Mouse (Mus musculus) lung, postnatal 0 days (tissue): ENCODE measurements around the gene Tmigd3. TPM values are rescaled to one million over a fixed set of nuclear protein-coding genes. Genes with fewer than 3 reads are reported as not detected.

Source experiments
- ATAC-seq: fragments of 200-750 bp; cut with Nextera tagmentation; 2 replicates; pipeline ENCODE4 v1.8.0; 2017; ENCODE audit warnings: moderate library complexity
- DNase-seq: peaks from one replicate; pipeline ENCODE4 v3.0.0-alpha.2; 2016; ENCODE audit warnings: low spot score
- H3K27ac ChIP-seq: fragments of 300-500 bp; sonication (generic); 2 replicates; pipeline ENCODE4 v1.5.1; 2014; ENCODE audit warnings: antibody characterized with exemption, mild to moderate bottlenecking, low read length, mixed read lengths
- H3K27me3 ChIP-seq: fragments of 300-500 bp; sonication (generic); replicated peaks from 2 replicates; pipeline ENCODE4 v1.6.1; 2014; ENCODE audit warnings: low read length, mixed read lengths; ENCODE audit not compliant: insufficient read depth
- H3K36me3 ChIP-seq: fragments of 300-500 bp; sonication (generic); 2 replicates; pipeline ENCODE4 v1.6.1; 2014; ENCODE audit warnings: low read length, mixed read lengths; ENCODE audit not compliant: insufficient read depth
- H3K4me1 ChIP-seq: fragments of 300-500 bp; sonication (generic); 2 replicates; pipeline ENCODE4 v1.6.1; 2014; ENCODE audit warnings: antibody characterized with exemption, low read depth, low read length, mixed read lengths; ENCODE audit not compliant: insufficient read depth
- H3K4me2 ChIP-seq: fragments of 300-500 bp; sonication (generic); replicated peaks from 2 replicates; pipeline ENCODE4 v1.6.1; 2014; ENCODE audit warnings: low read depth, mild to moderate bottlenecking, low read length, moderate library complexity, mixed read lengths
- H3K4me3 ChIP-seq: fragments of 300-500 bp; sonication (generic); 2 replicates; pipeline ENCODE4 v1.5.1; 2014; ENCODE audit warnings: low read depth, low read length
- H3K9ac ChIP-seq: fragments of 300-500 bp; sonication (generic); replicated peaks from 2 replicates; pipeline ENCODE4 v1.6.1; 2014; ENCODE audit warnings: low read depth, mild to moderate bottlenecking
- H3K9me3 ChIP-seq: fragments of 300-500 bp; sonication (generic); 2 replicates; pipeline ENCODE4 v1.6.1; 2016; ENCODE audit warnings: low read length, mixed read lengths
- CTCF ChIP-seq: IDR thresholded peaks from 2 replicates; pipeline ENCODE4 v1.5.1; 2016; ENCODE audit warnings: antibody characterized with exemption, mild to moderate bottlenecking
- EP300 ChIP-seq: IDR thresholded peaks from 2 replicates; pipeline ENCODE4 v1.6.1; 2016; ENCODE audit warnings: antibody characterized with exemption, mild to moderate bottlenecking, control low read depth
- WGBS: fragments of 180-500 bp; shearing (Covaris S2); extraction: QIAGEN DNeasy Blood & Tissue Kit; methylation state at CpG from one replicate; pipeline ENCODE4 v1.1.7; 2014; 5-methylcytosine and 5-hydroxymethylcytosine counted together
- polyA plus RNA-seq: library from polyadenylated mRNA; unstranded; fragments of >200 nt; fragmentation: Nextera tagmentation; extraction: Ambion mirVana; gene quantifications from 2 replicates; pipeline ENCODE4 v1.2.1, GENCODE M21; 2015

Gene Tmigd3
- polyA plus RNA-seq, 1 experiment from 2014 or later: 1.5 TPM

- Histone ChIP-seq H3K4me2 (no peak overlapping the region), H3K4me1 (no peaks in the 10 kb centered on the region; the same call in 1 of the 2 replicates), H3K36me3 (no peaks in the 10 kb centered on the region), H3K27me3 (no peaks in the 10 kb centered on the region), H3K4me3 (no peak overlapping the region), H3K9me3 (no peaks in the 10 kb centered on the region), H3K27ac (no peak overlapping the region), H3K9ac (no peak overlapping the region)
- ATAC-seq (no peak), DNase-seq (no peak)
- WGBS: 84% methylated on average over 8 of the region's 8 CpGs
- no peak for TF ChIP-seq CTCF
- TF ChIP-seq EP300: no peak
Measured at GRCm38 (mm10) chr3:105878751-105879150, 8.0 kb downstream of the Tmigd3 start.

DNA sequence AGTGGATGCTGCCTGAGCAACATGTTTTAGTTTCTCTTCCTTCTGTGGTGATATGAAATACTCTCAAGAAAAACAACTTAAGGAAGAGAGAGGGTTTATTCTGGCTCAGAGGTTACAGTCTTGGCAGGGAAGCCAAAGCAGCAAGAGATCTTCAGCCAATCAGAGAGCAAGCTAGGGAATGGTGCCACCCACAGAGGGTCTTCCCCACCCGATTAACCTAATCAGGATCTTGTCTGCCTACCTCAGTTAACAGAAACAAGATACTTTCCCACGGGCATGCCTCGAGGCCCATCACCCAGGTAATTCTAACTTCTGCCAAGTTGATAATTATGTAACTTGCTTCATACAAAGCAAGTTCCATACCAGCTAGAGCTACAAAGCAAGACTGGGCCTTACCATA, 9.7 kb downstream of the Tmigd3 start:
- no peak overlapping the region for H3K27ac ChIP-seq
- no peak overlapping the region for H3K9ac ChIP-seq
- no peak for DNase-seq
- WGBS: 56% methylated on average over 3 of the region's 3 CpGs
- no peak for ATAC-seq
- TF ChIP-seq EP300: no peak
- TF ChIP-seq CTCF: no peak
- H3K36me3 ChIP-seq: no peaks in the 10 kb centered on the region
- H3K4me1 ChIP-seq: no peaks in the 10 kb centered on the region; the same call in 1 of the 2 replicates
- H3K27me3 ChIP-seq: no peaks in the 10 kb centered on the region
- H3K4me3 ChIP-seq: no peak overlapping the region
- no peaks in the 10 kb centered on the region for H3K9me3 ChIP-seq
- H3K4me2 ChIP-seq: no peak overlapping the region

- Histone ChIP-seq H3K4me1 (no peaks in the 10 kb centered on the region; the same call in 1 of the 2 replicates), H3K9me3 (no peaks in the 10 kb centered on the region), H3K27me3 (no peaks in the 10 kb centered on the region), H3K27ac (no peak overlapping the region), H3K4me3 (no peak overlapping the region), H3K9ac (no peak overlapping the region), H3K36me3 (no peaks in the 10 kb centered on the region), H3K4me2 (no peak overlapping the region)
- ATAC-seq: no peak
- 88% methylated on average over 7 of the region's 7 CpGs for WGBS
- no peak for TF ChIP-seq EP300
- no peak for TF ChIP-seq CTCF
- no peak for DNase-seq
Measured at GRCm38 (mm10) chr3:105882105-105882504, 11.4 kb downstream of the Tmigd3 start.

DNA sequence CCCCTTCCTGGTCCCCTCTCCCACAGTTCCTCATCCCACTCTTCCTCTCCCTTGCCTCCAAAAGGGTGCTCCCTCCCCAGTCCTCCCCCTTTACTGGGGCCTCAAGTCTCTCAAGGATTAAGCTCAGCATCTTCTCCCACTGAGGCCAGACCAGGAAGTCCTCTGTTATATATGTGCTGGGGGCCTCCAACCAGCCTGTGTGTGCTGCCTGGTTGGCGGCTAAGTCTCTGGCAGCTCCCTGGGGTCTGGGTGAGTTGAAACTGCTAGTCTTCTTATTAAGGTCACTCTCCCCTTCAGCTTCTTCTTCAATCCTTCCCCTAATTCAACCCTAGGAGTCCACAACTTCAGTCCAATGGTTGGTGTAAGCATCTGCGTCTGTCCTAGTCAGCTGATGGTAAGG, 12.4 kb downstream of the Tmigd3 start:
- no peaks in the 10 kb centered on the region for H3K4me1 ChIP-seq
- no peak overlapping the region for H3K4me3 ChIP-seq
- 72% methylated on average over 2 of the region's 2 CpGs for WGBS
- H3K27ac ChIP-seq: no peak overlapping the region
- no peaks in the 10 kb centered on the region for H3K27me3 ChIP-seq
- no peak overlapping the region for H3K9ac ChIP-seq
- H3K4me2 ChIP-seq: no peak overlapping the region
- ATAC-seq (no peak), DNase-seq (no peak)
- TF ChIP-seq CTCF: no peak
- no peak for TF ChIP-seq EP300
- no peaks in the 10 kb centered on the region for H3K9me3 ChIP-seq
- no peaks in the 10 kb centered on the region for H3K36me3 ChIP-seq

DNA sequence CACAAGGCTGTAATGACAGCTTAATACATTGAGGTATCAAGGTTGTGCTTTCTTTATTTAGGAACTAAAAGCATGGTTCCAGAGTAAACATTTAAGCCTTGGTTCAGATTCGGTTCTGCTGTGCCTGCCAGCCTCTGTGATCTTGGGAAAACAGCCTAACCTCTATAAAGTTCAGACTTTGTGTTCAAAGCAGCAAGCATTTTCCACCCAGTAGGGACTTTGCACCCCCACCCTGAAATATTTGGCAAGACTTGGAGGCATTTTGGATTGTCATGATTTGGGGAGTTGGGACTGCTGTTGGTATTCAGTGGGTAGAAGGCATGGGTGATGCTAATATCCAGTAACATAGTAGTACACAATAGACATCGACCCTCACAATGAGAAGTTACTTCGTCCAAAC, 18.3 kb downstream of the Tmigd3 start:
- WGBS: 76% methylated on average over 3 of the region's 3 CpGs
- no peak for TF ChIP-seq EP300
- TF ChIP-seq CTCF: no peak

DNA sequence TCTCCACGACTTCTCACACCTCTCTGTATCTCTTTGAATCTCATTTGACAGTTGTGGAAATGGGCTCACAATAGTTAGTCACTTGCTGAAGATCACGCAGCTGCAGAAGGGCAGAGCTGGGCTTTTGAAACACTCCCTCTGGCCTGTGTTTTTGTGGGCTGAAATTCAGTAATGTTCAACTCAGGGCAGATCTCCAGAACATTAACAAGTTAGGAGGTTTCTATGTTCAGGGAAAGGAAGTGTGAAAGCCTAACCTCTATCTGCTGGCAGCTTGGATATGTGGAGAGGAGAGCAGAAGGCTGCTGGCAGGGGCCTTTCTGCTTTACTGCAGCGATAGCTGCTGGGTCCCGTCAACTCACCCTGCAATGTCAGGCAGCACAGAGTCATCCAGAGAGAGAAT, 19.5 kb downstream of the Tmigd3 start:
- no peak overlapping the region for H3K4me2 ChIP-seq
- 65% methylated on average over 4 of the region's 4 CpGs for WGBS
- no peak overlapping the region for H3K4me3 ChIP-seq
- H3K9me3 ChIP-seq: no peaks in the 10 kb centered on the region
- no peaks in the 10 kb centered on the region for H3K36me3 ChIP-seq
- no peak for ATAC-seq
- H3K27me3 ChIP-seq: no peaks in the 10 kb centered on the region
- H3K4me1 ChIP-seq: peaks cover 16% of the 10 kb centered on the region; the same call in 1 of the 2 replicates
- no peak overlapping the region for H3K9ac ChIP-seq
- no peak for DNase-seq
- H3K27ac ChIP-seq: no peak overlapping the region
- TF ChIP-seq EP300 (no peak), CTCF (no peak)

More for the DNA sequence above, 18.3 kb downstream of the Tmigd3 start:
- Histone ChIP-seq H3K27me3 (no peaks in the 10 kb centered on the region), H3K4me2 (no peak overlapping the region), H3K4me3 (no peak overlapping the region), H3K27ac (no peak overlapping the region), H3K36me3 (no peaks in the 10 kb centered on the region), H3K4me1 (peaks cover 5% of the 10 kb centered on the region; the same call in 1 of the 2 replicates), H3K9me3 (no peaks in the 10 kb centered on the region), H3K9ac (no peak overlapping the region)
- ATAC-seq (no peak), DNase-seq (no peak)

DNA sequence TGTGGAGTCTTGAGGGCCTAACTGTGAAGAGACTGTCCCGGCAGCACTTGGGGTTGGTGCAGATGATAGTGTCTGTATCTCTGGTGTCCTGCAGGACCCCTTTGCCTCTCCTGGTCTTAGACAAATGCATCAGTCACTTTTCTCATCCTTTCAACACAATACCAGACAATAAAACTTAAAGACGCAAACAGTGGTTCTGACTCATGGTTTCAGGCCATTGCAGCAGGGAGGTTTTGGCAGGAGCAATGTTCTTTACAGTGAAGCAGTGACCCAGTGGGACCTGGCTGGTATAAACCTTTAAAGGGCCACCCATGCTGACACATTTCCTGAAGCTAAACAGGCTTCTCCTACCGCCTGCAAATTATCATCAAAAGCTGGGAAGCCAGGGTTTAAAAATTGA, 20.4 kb downstream of the Tmigd3 start:
- WGBS: 76% methylated on average over 3 of the region's 3 CpGs
- no peak for TF ChIP-seq CTCF
- no peak for TF ChIP-seq EP300
- Histone ChIP-seq H3K27ac (no peak overlapping the region), H3K9me3 (no peaks in the 10 kb centered on the region), H3K4me1 (peaks cover 16% of the 10 kb centered on the region; the same call in 1 of the 2 replicates), H3K4me3 (no peak overlapping the region), H3K27me3 (no peaks in the 10 kb centered on the region), H3K9ac (no peak overlapping the region), H3K36me3 (no peaks in the 10 kb centered on the region), H3K4me2 (no peak overlapping the region)
- ATAC-seq (no peak), DNase-seq (no peak)
